Mouse (Mus musculus): Measurements from ENCODE around the gene Ubqln4.

The Ubqln4 gene

GRCm38 (mm10) chr3:88553525-88553879 is at the start of gene Ubqln4:
Ubqln4 (plus strand) TSS chr3:88553758.
- DNase-seq: peak; percentile 95 to 96

GRCm38 (mm10) chr3:88503881-88504746 is 49.4 kb upstream of the Ubqln4 start:
- no peak for DNase-seq

- DNase-seq: no peak
Measured at GRCm38 (mm10) chr3:88505081-88505480, 48.5 kb upstream of the Ubqln4 start.

GRCm38 (mm10) chr3:88505765-88506164 is 47.8 kb upstream of the Ubqln4 start:
- DNase-seq: no peak

GRCm38 (mm10) chr3:88509250-88509649 is 44.3 kb upstream of the Ubqln4 start:
- DNase-seq: no peak

DNA sequence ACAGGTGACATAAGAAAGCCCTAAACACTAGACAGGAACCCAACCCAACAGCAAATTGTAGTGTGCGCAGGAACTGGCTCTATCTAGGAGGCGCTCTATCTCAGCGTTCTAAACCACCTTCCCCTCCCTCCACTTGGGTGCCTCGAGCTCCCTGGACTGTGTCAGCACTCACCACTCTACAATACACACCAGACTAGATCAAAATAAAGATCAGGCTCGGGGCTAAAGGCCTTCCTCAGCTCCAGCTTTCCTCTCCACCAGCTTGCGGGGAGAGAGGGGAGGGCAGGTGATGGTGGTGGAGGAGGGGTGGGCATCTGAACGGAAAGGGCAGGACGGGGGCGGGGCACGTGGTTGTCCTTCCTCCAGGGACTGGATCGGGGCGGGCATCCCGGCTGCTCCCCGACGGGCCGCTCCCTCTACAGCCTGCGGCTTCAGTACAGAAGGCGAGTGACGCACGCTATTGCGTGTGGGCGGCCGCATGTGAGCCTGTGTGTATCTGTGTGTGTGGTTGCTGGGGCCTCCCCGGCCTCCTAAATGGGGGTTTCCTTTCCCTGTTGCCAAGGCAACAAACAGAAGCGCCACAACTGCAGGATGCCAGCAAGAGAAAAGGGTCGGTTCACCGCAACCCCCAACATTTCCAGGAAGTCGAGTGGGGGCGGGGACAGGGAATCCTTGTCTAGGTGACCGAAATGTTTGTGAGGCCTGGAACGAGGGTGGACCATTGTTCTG is 43.7 kb upstream of the Ubqln4 start, which contains the start of gene Lmna:
Gene Lmna (minus strand): TSS at position 265 of the 729 bp plus-strand sequence.
- DNase-seq: peak; percentile 96 to 97

GRCm38 (mm10) chr3:88510421-88511289 is 42.9 kb upstream of the Ubqln4 start:
- DNase-seq: no peak

DNA sequence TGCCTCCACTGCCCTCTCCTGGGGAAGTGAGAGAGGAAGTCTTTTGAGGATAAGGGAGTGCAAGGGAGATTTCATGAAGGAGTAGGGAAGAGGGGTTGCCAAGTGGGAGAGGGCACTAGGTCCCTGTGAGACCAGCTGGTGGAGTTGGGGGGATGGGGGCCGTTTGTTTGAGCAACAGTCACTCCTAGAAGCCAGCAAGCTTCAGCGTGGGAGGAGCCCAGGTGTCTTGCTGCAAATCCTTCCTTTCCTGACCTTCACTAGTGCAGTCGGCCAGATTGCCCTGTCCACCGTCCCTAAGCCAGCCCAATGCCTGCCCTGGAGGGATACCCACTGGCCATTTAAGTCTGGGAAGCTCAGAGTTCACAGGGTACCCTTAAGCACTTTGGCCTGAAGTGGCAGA is 42.0 kb upstream of the Ubqln4 start:
- no peak for DNase-seq

DNA sequence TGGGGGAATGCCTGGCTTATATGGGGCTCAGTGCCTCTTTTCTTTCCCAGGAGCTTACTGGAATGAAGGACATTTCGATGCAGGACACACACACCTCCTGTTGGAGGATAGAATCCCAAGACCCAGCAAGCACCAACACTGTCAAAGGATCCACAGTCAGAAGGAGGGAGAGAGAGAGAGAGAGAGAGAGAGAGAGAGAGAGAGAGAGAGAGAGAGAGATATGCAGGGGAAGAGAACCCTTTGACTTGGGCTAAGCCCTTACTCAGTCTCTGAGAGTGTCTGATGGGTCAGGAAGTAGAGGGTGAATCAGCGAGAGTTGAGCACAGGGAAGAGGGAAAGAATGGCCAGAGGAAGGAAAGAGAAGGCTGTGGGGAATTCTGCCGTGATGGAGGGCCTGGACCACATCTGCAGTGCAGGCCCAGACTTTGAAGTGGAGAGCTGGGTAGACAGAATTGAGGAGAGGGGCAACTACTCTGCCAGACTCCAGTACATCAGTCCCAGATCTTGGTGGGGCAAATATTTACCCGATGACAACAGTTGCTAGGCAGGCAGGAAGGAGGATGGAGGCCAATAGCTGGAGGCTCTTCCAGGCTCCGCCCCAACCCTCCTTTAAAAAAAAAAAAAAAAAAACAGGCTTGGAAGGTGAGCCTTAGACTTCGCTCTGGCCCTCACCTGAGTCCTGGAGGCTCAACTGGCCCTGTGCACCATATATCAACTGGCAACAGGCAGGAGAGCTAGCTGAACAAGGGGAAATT is 41.2 kb upstream of the Ubqln4 start:
- DNase-seq: no peak

- no peak for DNase-seq
Measured at GRCm38 (mm10) chr3:88512896-88513545, 40.5 kb upstream of the Ubqln4 start.

GRCm38 (mm10) chr3:88513546-88514115 is 39.9 kb upstream of the Ubqln4 start:
- DNase-seq: no peak

GRCm38 (mm10) chr3:88514231-88515094 is 39.1 kb upstream of the Ubqln4 start:
- DNase-seq: no peak

DNA sequence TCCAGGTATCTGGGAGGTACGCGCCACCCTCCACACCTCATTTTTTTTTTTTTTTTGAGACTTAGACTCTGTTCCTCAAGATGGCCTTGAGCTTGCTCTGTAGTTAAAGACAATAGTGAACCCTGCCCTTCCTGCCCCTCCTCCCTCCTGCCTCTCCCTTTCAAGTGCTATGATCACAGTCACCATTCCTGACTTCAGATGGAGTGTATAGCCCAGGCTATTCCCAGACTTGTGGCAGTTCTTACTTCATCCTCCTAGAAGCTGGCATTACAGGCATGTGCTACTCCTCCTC is 38.5 kb upstream of the Ubqln4 start:
- no peak for DNase-seq

DNA sequence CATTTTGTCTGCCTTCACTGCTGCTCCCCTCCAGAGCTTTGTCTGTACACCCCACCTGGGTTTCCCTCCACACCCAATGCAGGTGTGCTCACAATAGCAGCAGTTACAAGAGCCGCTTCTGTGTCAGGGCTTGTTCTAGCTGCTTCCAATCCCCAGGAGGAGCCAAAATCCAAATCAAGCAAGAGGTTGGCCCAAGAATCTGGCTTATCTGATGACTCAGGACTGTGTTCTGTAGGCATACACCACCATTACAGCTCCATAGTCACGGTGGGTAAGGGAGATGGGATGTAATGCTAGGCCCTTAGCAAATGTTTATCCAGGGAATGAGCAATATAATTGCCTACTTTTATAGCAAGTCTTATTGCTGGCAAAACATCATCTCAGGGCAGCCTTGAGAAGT is 37.2 kb upstream of the Ubqln4 start:
- no peak for DNase-seq

GRCm38 (mm10) chr3:88518411-88518810 is 35.1 kb upstream of the Ubqln4 start:
- no peak for DNase-seq

DNA sequence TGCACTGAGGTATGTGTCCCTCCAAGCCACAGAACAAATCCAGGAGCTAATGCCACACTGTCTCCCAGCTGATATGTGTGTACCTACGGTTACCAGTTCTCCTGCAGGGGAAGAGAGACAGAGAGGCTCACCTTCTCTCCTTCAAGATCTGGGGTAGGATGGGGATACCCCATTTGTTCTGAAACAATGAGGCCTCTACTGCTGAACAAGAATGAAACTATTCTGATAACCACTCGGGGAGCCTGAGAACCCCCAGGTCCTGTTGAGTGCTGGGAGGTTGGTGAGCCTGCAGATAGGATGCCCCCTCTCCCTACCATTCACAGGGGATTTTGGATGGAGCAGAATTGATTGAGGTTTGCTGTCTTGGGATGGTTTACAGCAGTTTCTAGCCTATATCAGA is 33.5 kb upstream of the Ubqln4 start:
- no peak for DNase-seq

DNA sequence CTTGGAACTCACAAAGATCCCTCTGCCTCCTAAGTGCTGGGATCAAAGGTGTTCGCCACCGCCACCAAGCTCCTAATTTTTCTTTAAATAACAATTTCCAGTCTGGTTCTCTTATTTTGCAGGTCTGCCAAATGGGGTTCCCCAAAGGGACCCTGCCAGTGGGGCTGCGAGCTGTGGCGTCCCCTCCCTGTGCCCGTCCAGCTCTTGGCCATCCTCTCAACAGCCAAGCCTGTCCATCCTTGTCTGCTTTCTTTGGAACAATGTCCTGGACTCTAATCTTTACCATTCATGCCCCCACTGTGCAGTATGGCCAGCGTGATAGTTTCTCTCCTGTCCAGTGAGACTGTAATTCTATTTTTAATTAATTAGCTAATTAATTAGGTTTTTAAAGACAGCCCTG is 32.4 kb upstream of the Ubqln4 start:
- no peak for DNase-seq

DNA sequence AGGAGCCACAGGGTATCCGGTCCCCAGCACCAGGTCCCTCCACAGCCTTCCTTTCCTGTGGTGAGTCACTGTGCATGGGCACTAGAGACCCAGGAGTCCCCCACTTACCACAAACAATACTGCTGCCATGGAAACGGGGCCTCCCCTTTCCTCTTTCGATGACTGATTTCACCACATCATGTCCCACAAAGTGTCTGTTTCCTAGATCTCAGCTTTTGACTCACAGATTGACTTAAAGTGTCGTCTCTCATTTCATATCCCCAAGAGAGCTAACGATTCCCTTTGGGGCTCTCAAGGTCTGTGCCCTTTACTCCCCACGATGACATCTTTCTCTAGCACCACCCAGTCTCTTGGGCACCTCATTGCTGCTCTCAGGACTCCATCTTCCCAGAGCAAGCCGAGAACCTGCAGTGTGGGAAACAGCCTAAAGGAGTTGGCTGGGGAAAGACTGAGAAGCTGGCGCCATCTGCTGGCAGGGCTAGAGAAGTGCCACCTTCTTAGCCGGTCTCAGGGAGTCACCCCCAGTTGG is 31.7 kb upstream of the Ubqln4 start:
- peak; percentile 82 for DNase-seq

- DNase-seq: no peak
Measured at GRCm38 (mm10) chr3:88523027-88523426, 30.5 kb upstream of the Ubqln4 start.

- DNase-seq: no peak
Measured at GRCm38 (mm10) chr3:88525021-88525420, 28.5 kb upstream of the Ubqln4 start.
